Mouse (Mus musculus) liver, embryonic 14.5 days (tissue): ENCODE data around the gene Gm49661. TPM values are rescaled to one million over a fixed set of nuclear protein-coding genes. Genes with fewer than 3 reads are reported as not detected.
A peak's percentile ranks its signal among the peaks of the same experiment; 100 is the strongest.

Experiments used
- ATAC-seq: fragments of 200-750 bp; cut with Nextera tagmentation; 2 replicates; pipeline ENCODE4 v1.8.0; 2017; ENCODE audit warnings: moderate number of reproducible peaks, mild to moderate bottlenecking, moderate library complexity; ENCODE audit not compliant: insufficient read depth
- DNase-seq, 3 experiments: peaks; one replicate each; pipeline ENCODE4 v3.0.0-alpha.2; 2012 to 2013; ENCODE audit warnings: low read depth in 3 of 3, low spot score in 3 of 3
- H3K27ac ChIP-seq: fragments of 300-500 bp; sonication (generic); 2 replicates; pipeline ENCODE4 v1.5.1; 2014; ENCODE audit warnings: moderate library complexity, mild to moderate bottlenecking, control low read depth, inconsistent platforms
- H3K27me3 ChIP-seq: fragments of 300-500 bp; sonication (generic); 2 replicates; pipeline ENCODE4 v1.6.1; 2014; ENCODE audit warnings: mild to moderate bottlenecking, low read length, moderate library complexity; ENCODE audit not compliant: control insufficient read depth, insufficient read depth
- H3K36me3 ChIP-seq: fragments of 300-500 bp; sonication (generic); replicated peaks from 2 replicates; pipeline ENCODE4 v1.6.1; 2014; ENCODE audit warnings: low read depth; ENCODE audit not compliant: control insufficient read depth, insufficient read depth
- H3K4me1 ChIP-seq, 2 experiments: fragments of 200-500 bp in 1 of 2; fragments of 300-500 bp in 1 of 2; sonication (generic) in 1 of 2; replicated peaks; 2 replicates each; pipeline ENCODE4 v1.6.1; 2012 to 2014; ENCODE audit warnings: antibody characterized with exemption in 1 of 2, inconsistent platforms in 1 of 2, low read length in 1 of 2; ENCODE audit not compliant: control insufficient read depth in 2 of 2, insufficient read depth in 2 of 2
- H3K4me2 ChIP-seq: fragments of 300-500 bp; sonication (generic); 2 replicates; pipeline ENCODE4 v1.6.1; 2014; ENCODE audit warnings: low read depth, mild to moderate bottlenecking, control low read depth, moderate library complexity
- H3K4me3 ChIP-seq, 2 experiments: fragments of 200-500 bp in 1 of 2; fragments of 300-500 bp in 1 of 2; sonication (generic) in 1 of 2; 2 replicates each; pipeline ENCODE4 v1.5.1; 2012 to 2014; ENCODE audit warnings: low read depth in 2 of 2, low read length in 2 of 2, mild to moderate bottlenecking in 2 of 2, control low read depth in 1 of 2, inconsistent platforms in 1 of 2, moderate library complexity in 1 of 2; ENCODE audit not compliant: insufficient read depth in 1 of 2
- H3K9ac ChIP-seq: fragments of 300-500 bp; sonication (generic); replicated peaks from 2 replicates; pipeline ENCODE4 v1.6.1; 2014; ENCODE audit warnings: mild to moderate bottlenecking, control low read depth, moderate library complexity
- H3K9me3 ChIP-seq: fragments of 300-500 bp; sonication (generic); 2 replicates; pipeline ENCODE4 v1.6.1; 2016; ENCODE audit warnings: low read length, mixed read lengths; ENCODE audit not compliant: control insufficient read depth
- CTCF ChIP-seq: IDR thresholded peaks from 2 replicates; pipeline ENCODE4 v1.5.1; 2016; ENCODE audit warnings: antibody characterized with exemption, low read depth, control low read depth
- EP300 ChIP-seq: IDR thresholded peaks from 2 replicates; pipeline ENCODE4 v1.6.1; 2016; ENCODE audit warnings: antibody characterized with exemption, low read depth
- WGBS: fragments of 180-500 bp; shearing (Covaris S2); extraction: QIAGEN DNeasy Blood & Tissue Kit; methylation state at CpG from one replicate; pipeline ENCODE4 v1.1.7; 2014; ENCODE audit not compliant: insufficient replicate concordance; 5-methylcytosine and 5-hydroxymethylcytosine counted together
- polyA plus RNA-seq, 2 experiments: library from polyadenylated mRNA; depleted of rRNA in 1 of 2; stranded (reverse) in 1 of 2; unstranded in 1 of 2; fragments of >200 nt; fragmentation: Nextera tagmentation in 1 of 2; extraction: Ambion mirVana in 1 of 2; gene quantifications; 2 replicates each; pipeline versions ENCODE4 v1.2.1 to v1.2.3; 2012 to 2014

The Gm49661 gene
- polyA plus RNA-seq (2012; rRNA removed) (not detected in 2 replicates), polyA plus RNA-seq (2014; fragmentation: Nextera tagmentation; extraction: Ambion mirVana) (not detected in 2 replicates)

DNA sequence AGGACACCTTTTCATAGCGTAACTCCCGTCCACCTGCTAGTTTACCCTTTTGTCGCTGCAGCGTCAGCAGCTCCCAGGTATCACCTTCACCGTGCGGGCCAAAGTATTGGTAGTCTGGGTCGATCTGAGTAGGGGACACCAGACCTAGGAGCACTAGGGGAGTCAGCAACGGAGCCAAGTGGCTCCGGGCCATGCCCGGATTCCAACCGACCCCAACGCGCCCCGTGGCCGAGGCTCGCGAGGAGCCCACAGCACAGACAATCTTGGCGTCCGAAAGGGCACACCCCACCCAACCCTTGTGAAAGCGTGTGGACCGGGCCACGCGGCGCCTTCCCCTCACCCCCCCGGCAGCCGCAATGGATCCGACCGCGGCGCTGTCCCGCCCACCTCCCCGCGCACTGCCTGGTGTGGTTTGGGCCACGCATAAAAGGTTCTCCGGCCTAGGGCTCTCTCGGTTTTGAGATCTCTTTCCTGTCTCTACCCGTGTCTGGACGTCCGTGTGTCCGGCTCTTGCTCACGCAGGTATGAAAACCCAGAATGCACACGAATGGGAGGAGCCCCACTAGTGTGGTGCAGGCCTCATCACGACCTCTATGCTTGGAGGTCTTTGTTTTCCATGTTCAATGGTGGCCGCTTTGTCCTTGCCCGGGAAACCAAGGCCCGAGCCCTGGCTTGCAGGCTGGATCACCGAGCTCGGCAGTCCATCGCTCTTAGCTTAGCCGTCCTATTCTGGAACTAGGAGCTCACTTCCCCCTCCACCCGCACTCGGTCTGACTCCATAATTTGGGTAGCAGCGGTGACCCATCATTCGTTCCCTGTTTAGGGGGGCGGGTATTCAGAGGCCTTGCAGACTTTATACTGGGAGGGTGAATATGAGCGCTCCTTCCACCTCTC, at the start of gene Gm49661, which contains the start of the genes Prdx2 and Rnaseh2a:
Gene Gm49661, minus strand, starts transcription at position 193 of the 894 bp plus-strand sequence.
Gene Prdx2, plus strand, starts transcription at position 347 of the 894 bp plus-strand sequence.
Gene Rnaseh2a, minus strand, starts transcription at position 527 of the 894 bp plus-strand sequence.
- under 1% methylated on average over 56 of the region's 56 CpGs for WGBS
- Histone ChIP-seq H3K9ac (peak within 1 kb of the TSS; percentile 92), H3K36me3 (peaks cover 44% of the 10 kb centered on the region), H3K4me1 (peaks cover 51 to 59% of the 10 kb centered on the region in 2 experiments), H3K9me3 (no peaks in the 10 kb centered on the region), H3K27ac (peak within 1 kb of the TSS; percentile 97), H3K27me3 (no peaks in the 10 kb centered on the region), H3K4me3 (peak within 1 kb of the TSS; percentile 89 to 94), H3K4me2 (peak within 1 kb of the TSS; percentile 95)
- ATAC-seq (peak; percentile 69), DNase-seq (peak in 2 of 3 experiments; percentile 74 to 79)
- TF ChIP-seq EP300 (peak; percentile 52), CTCF (0 out of 2 replicates have a peak, but pooled peaks have one; percentile 2)

DNA sequence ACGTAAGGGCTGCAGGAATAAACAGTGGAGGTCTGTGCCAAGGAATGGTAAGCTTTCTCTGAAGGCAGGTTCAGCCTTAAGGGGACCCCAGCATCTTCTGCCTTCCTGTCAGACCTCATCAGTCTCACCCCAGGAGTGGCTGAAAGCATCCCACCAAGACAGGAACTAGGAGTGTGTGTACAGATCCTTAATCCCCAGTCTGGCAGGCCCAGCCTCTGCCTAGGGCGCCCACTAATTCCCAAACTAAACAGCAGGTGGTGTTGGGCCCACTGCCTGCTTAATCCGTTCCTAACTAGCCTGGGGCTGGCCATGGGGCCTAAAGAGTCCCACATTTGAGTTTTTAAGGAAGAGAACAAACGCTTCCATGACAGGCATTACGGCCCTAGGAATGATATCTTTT, 48.0 kb upstream of the Gm49661 start:
- H3K4me2 ChIP-seq: no peak overlapping the region
- ATAC-seq (no peak), DNase-seq (no peak)
- H3K4me1 ChIP-seq: no peaks in the 10 kb centered on the region
- no peak overlapping the region for H3K27ac ChIP-seq
- WGBS: 69% methylated on average over 5 of the region's 5 CpGs
- no peak for TF ChIP-seq EP300
- TF ChIP-seq CTCF: 0 out of 2 replicates have a peak, but pooled peaks have one; percentile 16
- H3K36me3 ChIP-seq: peaks cover 13% of the 10 kb centered on the region
- H3K9me3 ChIP-seq: no peaks in the 10 kb centered on the region
- peaks cover 17% of the 10 kb centered on the region for H3K27me3 ChIP-seq
- no peak overlapping the region for H3K9ac ChIP-seq
- H3K4me3 ChIP-seq: no peak overlapping the region

GRCm38 (mm10) chr8:85016724-85017123, 47.5 kb upstream of the Gm49661 start:
- TF ChIP-seq CTCF: no peak
- TF ChIP-seq EP300: no peak
- Histone ChIP-seq H3K9me3 (no peaks in the 10 kb centered on the region), H3K36me3 (peaks cover 13% of the 10 kb centered on the region), H3K4me3 (no peak overlapping the region), H3K4me2 (no peak overlapping the region), H3K9ac (no peak overlapping the region), H3K27ac (no peak overlapping the region), H3K4me1 (no peaks in the 10 kb centered on the region), H3K27me3 (peaks cover 20% of the 10 kb centered on the region)
- WGBS: 71% methylated on average over 10 of the region's 10 CpGs
- DNase-seq: no peak
- ATAC-seq: no peak

DNA sequence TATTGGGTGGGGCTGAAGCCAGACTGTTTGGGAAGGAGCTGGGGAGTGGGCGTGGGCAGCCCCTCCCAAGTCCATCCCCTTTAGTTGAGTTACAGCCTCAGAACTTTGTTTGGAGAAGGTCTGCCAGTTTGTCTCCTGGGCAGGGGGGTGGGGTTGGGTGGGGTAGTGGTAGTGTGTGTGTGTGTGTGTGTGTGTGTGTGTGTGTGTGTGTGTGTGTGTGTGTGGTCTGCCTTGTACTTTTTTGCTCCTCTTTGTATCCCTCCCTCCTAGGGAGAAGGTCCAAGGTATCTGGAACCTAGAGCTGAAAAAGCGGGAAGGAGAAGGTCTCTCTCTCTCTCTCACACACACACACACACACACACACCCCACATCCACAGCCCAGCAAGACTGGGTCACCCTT, 45.2 kb upstream of the Gm49661 start, which contains the start of gene Best2:
Gene Best2, minus strand, starts transcription at position 101 of the 400 bp plus-strand sequence.
- Histone ChIP-seq H3K4me2 (peak within 1 kb of the TSS; percentile 57), H3K9me3 (no peaks in the 10 kb centered on the region), H3K4me3 (no peak within 1 kb of the TSS), H3K27ac (no peak within 1 kb of the TSS), H3K9ac (no peak within 1 kb of the TSS), H3K36me3 (peaks cover 13% of the 10 kb centered on the region), H3K27me3 (peaks cover 35% of the 10 kb centered on the region), H3K4me1 (no peaks in the 10 kb centered on the region)
- no peak for TF ChIP-seq EP300
- TF ChIP-seq CTCF: no peak
- WGBS: 59% methylated on average over 2 of the region's 2 CpGs
- ATAC-seq: no peak
- DNase-seq: no peak
